Mouse (Mus musculus): ENCODE data around the gene Zfand3. TPM values are rescaled to one million over a fixed set of nuclear protein-coding genes. Genes with fewer than 3 reads are reported as not detected.

Zfand3 gene
- polyA plus RNA-seq, 1 experiment from 2014 or later, result 55.5 TPM

DNA sequence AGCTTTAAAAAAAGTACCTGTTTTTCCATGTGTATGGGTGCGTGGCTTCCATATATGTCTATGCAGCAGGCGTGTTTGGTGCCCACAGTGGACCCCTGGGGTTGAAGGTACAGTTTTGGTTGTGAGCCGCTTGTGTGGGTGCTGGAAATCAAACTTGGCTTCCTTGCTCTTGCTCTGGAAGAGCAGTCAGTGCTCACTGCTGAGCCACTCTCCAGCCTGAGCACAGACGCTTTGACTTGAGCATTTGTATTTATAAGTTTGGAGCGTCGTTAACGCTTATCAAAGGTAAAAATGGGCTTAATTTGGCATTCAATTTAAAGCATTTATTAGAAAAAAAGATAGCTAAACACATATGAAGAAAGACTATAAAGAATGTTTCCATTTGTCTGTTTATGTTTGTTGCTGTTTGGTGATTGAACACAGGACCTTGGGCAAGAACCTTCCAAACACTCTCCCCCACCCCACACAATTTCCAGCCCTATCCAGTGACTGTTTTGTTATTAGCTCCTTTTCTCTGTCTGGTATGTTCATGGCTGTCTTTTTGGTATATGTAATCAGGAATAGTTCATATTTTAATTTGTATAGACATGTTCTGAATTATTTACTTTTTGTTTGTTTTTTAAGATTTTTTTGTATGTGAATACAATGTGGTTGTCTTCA is 38.8 kb downstream of the Zfand3 start:
- no peak for TF ChIP-seq CTCF (IDR thresholded peaks at IDR 0.05; ENCODE audit: low read depth)
- H3K27ac ChIP-seq, result no peak overlapping the region
- peaks cover 6% of the 10 kb centered on the region; the same call in 1 of the 2 replicates for H3K4me1 ChIP-seq (replicated peaks; ENCODE audit: insufficient read depth, low read length)
- no peak for ATAC-seq (replicated peaks; ENCODE audit: low FRiP score, low read depth)
- H3K9ac ChIP-seq (ENCODE audit: low read depth, low read length), result no peak overlapping the region
- H3K4me2 ChIP-seq (ENCODE audit: low read length), result no peak overlapping the region
- DNase-seq (ENCODE audit: low spot score), result no peak
- H3K4me3 ChIP-seq (replicated peaks; ENCODE audit: low read depth, low read length), result no peak overlapping the region
- whole genome bisulfite sequencing, result 85% methylated on average over 7 of the region's 7 CpGs
- no peaks in the 10 kb centered on the region for H3K9me3 ChIP-seq (replicated peaks; ENCODE audit: low read length)
- H3K27me3 ChIP-seq (ENCODE audit: insufficient read depth, low read length), result no peaks in the 10 kb centered on the region
- no peaks in the 10 kb centered on the region for H3K36me3 ChIP-seq (ENCODE audit: insufficient read depth, low read length)

- TF ChIP-seq CTCF (IDR thresholded peaks at IDR 0.05; ENCODE audit: low read depth), result no peak
- H3K27ac ChIP-seq, result no peak overlapping the region
- no peaks in the 10 kb centered on the region for H3K36me3 ChIP-seq (ENCODE audit: insufficient read depth, low read length)
- H3K27me3 ChIP-seq (ENCODE audit: insufficient read depth, low read length), result no peaks in the 10 kb centered on the region
- peaks cover 6% of the 10 kb centered on the region; the same call in 1 of the 2 replicates for H3K4me1 ChIP-seq (replicated peaks; ENCODE audit: insufficient read depth, low read length)
- H3K4me3 ChIP-seq (replicated peaks; ENCODE audit: low read depth, low read length), result no peak overlapping the region
- ATAC-seq (replicated peaks; ENCODE audit: low FRiP score, low read depth) (no peak), DNase-seq (ENCODE audit: low spot score) (peak; percentile 39)
- no peak overlapping the region for H3K4me2 ChIP-seq (ENCODE audit: low read length)
- WGBS, result 58% methylated on average over 2 of the region's 2 CpGs
- H3K9ac ChIP-seq (ENCODE audit: low read depth, low read length), result no peak overlapping the region
- no peaks in the 10 kb centered on the region for H3K9me3 ChIP-seq (replicated peaks; ENCODE audit: low read length)
These were observed 40.6 kb downstream of the Zfand3 start for GRCm38 (mm10) chr17:30045181-30045580.

DNA sequence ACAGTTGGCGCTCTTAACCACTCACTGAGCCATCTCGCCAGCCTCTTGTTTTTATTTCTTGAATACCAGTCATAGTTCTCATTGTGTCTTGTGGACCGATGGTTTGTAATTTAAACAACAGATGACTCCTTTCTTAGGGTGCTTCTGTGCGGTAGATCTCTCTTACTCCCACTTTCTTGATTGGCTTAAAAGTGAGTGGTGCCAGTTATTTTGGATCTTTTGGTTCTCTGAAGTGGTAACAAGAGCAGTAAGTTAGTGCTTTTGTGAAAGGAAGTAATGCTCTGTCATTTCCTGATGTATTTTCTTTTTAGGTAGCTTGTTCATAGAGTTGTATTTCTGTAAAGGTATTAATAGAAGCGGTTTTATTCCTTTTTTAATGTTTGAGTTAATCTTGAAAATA is 42.1 kb downstream of the Zfand3 start:
- Histone ChIP-seq H3K4me1 (replicated peaks; ENCODE audit: insufficient read depth, low read length) (peaks cover 6% of the 10 kb centered on the region; the same call in 1 of the 2 replicates), H3K27ac (no peak overlapping the region), H3K27me3 (ENCODE audit: insufficient read depth, low read length) (no peaks in the 10 kb centered on the region), H3K36me3 (ENCODE audit: insufficient read depth, low read length) (no peaks in the 10 kb centered on the region), H3K9ac (ENCODE audit: low read depth, low read length) (no peak overlapping the region), H3K4me3 (replicated peaks; ENCODE audit: low read depth, low read length) (no peak overlapping the region), H3K4me2 (ENCODE audit: low read length) (no peak overlapping the region), H3K9me3 (replicated peaks; ENCODE audit: low read length) (no peaks in the 10 kb centered on the region)
- no peak for TF ChIP-seq CTCF (IDR thresholded peaks at IDR 0.05; ENCODE audit: low read depth)
- ATAC-seq (replicated peaks; ENCODE audit: low FRiP score, low read depth) (no peak), DNase-seq (ENCODE audit: low spot score) (no peak)
- WGBS, result 88% methylated on average over 5 of the region's 5 CpGs

DNA sequence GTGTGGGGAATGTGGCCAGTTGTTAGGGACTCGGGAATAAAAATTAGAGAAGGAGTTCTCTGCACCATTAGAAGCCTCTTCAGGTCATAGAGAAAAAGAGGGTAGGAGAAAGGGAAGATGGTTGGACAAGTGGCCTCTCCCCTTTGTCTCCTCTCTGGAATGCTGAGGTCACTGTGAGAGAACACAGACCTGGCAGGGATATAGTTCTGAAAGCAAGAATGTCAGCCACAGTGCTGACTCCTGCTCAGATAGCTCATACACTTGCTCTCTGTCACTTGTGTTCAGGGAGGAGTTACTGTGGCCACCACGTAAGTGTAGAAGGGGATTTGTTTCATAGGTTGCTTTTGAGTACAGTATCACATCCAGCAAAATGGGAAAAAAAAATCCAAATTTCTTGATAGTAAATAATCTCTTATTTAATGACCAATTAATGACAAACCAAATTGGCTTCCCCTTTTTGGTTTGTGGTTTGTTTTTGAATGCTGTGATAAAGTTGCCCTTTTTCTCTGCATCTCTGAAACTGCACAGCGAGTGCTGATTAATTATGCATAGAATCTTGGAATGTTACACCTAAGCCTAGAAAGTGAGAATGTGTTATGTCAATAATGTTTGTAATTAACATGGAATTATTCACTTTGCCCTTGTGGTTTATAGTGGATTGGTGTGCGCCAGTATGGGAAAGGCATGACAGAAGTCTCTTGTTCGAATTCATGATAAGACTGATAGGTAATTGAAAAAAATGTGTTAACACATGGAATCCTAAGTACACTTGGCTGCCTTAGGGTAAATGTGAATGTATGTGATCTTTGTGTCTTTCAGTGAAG is 47.2 kb downstream of the Zfand3 start:
- no peak for TF ChIP-seq CTCF (IDR thresholded peaks at IDR 0.05; ENCODE audit: low read depth)
- Histone ChIP-seq H3K4me3 (replicated peaks; ENCODE audit: low read depth, low read length) (no peak overlapping the region), H3K9ac (ENCODE audit: low read depth, low read length) (no peak overlapping the region), H3K36me3 (ENCODE audit: insufficient read depth, low read length) (no peaks in the 10 kb centered on the region), H3K27me3 (ENCODE audit: insufficient read depth, low read length) (no peaks in the 10 kb centered on the region), H3K9me3 (replicated peaks; ENCODE audit: low read length) (no peaks in the 10 kb centered on the region), H3K4me2 (ENCODE audit: low read length) (no peak overlapping the region), H3K27ac (no peak overlapping the region), H3K4me1 (replicated peaks; ENCODE audit: insufficient read depth, low read length) (no peaks in the 10 kb centered on the region)
- WGBS, result 77% methylated on average over 5 of the region's 5 CpGs
- DNase-seq (ENCODE audit: low spot score), result no peak
- ATAC-seq (replicated peaks; ENCODE audit: low FRiP score, low read depth), result no peak

DNA sequence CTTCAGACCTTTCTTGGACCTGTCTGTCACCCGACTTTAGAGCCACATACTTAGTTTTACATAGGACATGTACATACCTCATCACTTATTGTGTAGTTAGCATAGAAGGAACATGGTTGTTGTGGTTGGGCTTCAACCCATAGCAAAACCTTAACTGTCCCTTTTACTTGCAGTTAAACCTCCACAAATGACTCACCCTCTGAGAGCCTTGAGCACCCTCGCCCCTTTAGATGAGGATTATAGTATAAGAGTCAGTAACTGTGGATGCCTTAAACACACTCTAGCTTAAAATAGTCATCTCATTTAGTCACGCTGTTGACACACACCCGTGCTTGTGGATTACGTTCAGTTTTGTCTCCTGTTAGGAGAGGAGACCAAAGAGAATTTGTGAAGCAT is 47.8 kb downstream of the Zfand3 start:
- H3K4me3 ChIP-seq (replicated peaks; ENCODE audit: low read depth, low read length), result no peak overlapping the region
- no peaks in the 10 kb centered on the region for H3K9me3 ChIP-seq (replicated peaks; ENCODE audit: low read length)
- H3K9ac ChIP-seq (ENCODE audit: low read depth, low read length), result no peak overlapping the region
- DNase-seq (ENCODE audit: low spot score), result no peak
- no peaks in the 10 kb centered on the region for H3K36me3 ChIP-seq (ENCODE audit: insufficient read depth, low read length)
- TF ChIP-seq CTCF (IDR thresholded peaks at IDR 0.05; ENCODE audit: low read depth), result no peak
- H3K27me3 ChIP-seq (ENCODE audit: insufficient read depth, low read length), result no peaks in the 10 kb centered on the region
- no peak overlapping the region for H3K4me2 ChIP-seq (ENCODE audit: low read length)
- no peaks in the 10 kb centered on the region for H3K4me1 ChIP-seq (replicated peaks; ENCODE audit: insufficient read depth, low read length)
- 85% methylated on average over 5 of the region's 5 CpGs for WGBS
- no peak for ATAC-seq (replicated peaks; ENCODE audit: low FRiP score, low read depth)
- no peak overlapping the region for H3K27ac ChIP-seq

- Histone ChIP-seq H3K36me3 (ENCODE audit: insufficient read depth, low read length) (no peaks in the 10 kb centered on the region), H3K4me3 (replicated peaks; ENCODE audit: low read depth, low read length) (no peak overlapping the region), H3K4me2 (ENCODE audit: low read length) (no peak overlapping the region), H3K9ac (ENCODE audit: low read depth, low read length) (no peak overlapping the region), H3K27ac (no peak overlapping the region), H3K9me3 (replicated peaks; ENCODE audit: low read length) (no peaks in the 10 kb centered on the region), H3K27me3 (ENCODE audit: insufficient read depth, low read length) (no peaks in the 10 kb centered on the region), H3K4me1 (replicated peaks; ENCODE audit: insufficient read depth, low read length) (no peaks in the 10 kb centered on the region)
- no peak for DNase-seq (ENCODE audit: low spot score)
- ATAC-seq (replicated peaks; ENCODE audit: low FRiP score, low read depth), result no peak
- TF ChIP-seq CTCF (IDR thresholded peaks at IDR 0.05; ENCODE audit: low read depth), result no peak
- 76% methylated on average over 9 of the region's 9 CpGs for WGBS
These were observed 48.9 kb downstream of the Zfand3 start for GRCm38 (mm10) chr17:30053463-30053862.
